ENCODE assay signal across 23 mouse cellular contexts in the genomic region with DNA sequence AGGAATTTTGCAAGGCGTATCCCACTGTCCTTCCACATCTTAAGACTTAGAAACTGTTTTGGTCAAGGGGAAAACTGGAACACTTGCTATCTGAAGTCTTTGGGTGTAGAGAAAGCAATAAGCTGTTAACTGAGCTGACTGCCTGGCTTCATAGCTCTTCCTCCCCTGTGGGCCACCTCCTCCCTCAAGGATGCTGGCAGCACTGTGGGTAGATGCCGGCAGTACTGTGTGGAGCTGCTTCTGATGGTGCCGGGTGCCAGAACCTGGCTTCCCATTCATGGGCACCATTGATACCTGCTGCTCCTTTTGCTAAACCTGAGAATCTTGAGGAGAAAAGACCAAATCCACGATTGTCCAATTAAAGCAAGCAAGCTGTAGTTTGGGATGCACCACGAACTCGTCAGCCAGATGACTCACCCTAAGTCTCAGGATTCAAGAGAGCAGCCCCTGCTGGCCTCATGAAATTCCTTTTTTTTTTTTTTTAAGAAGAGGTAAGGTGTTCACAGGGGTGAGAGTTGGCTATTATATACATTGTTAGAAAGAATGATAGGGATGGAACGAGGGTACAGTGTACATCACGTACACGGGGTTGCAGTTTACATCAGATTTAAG. TPM values are rescaled to one million over a fixed set of nuclear protein-coding genes. Genes with fewer than 3 reads are reported as not detected.
"Had no signal": no experiment of that assay in that cellular context is flagged by ENCODE, and none has a peak within 500 bp of the region (broad histone marks: within the 10 kb centered on the region; RNA-seq: fewer than 3 reads in every experiment).

No protein-coding gene starts in this region.

- H3K36me3 ChIP-seq: limb, embryonic 10.5 days; limb, embryonic 13.5 days; liver, embryonic 12.5 days; liver, embryonic 15.5 days; lung, embryonic 15.5 days; midbrain, embryonic 10.5 days; midbrain, embryonic 13.5 days; neural tube, embryonic 13.5 days had no signal

- H3K4me2 ChIP-seq: limb, embryonic 13.5 days; liver, embryonic 12.5 days; liver, embryonic 15.5 days; lung, embryonic 15.5 days; midbrain, embryonic 13.5 days; neural tube, embryonic 13.5 days had no signal

- DNase-seq: kidney, adult 9 months; kidney, postnatal 14 days; kidney, postnatal 4 days; liver; lung, adult 18-20 months; lung, postnatal 10 days; lung, postnatal 36 days; retina, postnatal 1 day; right cerebral cortex, postnatal 25 days; thymus, adult 2 months; thymus, postnatal 14 days had no signal

- H3K4me1 ChIP-seq: limb, embryonic 13.5 days; liver, embryonic 12.5 days; liver, embryonic 15.5 days; lung, embryonic 15.5 days; megakaryocyte, embryonic 14.5 days had no signal

- ATAC-seq: liver, embryonic 12.5 days; midbrain, embryonic 13.5 days; midbrain, embryonic 16.5 days had no signal

- H3K9me3 ChIP-seq: limb, embryonic 10.5 days; liver, embryonic 12.5 days; lung, embryonic 15.5 days; neural tube, embryonic 13.5 days had no signal

- H3K27ac ChIP-seq: limb, embryonic 10.5 days; limb, embryonic 13.5 days; liver, embryonic 12.5 days; liver, embryonic 15.5 days; lung, embryonic 15.5 days; midbrain, embryonic 10.5 days; midbrain, embryonic 13.5 days; neural tube, embryonic 13.5 days; stomach, postnatal 0 days had no signal

- H3K9ac ChIP-seq: liver, embryonic 12.5 days; liver, embryonic 15.5 days; lung, embryonic 15.5 days; midbrain, embryonic 13.5 days; neural tube, embryonic 13.5 days had no signal

- H3K27me3 ChIP-seq: liver, embryonic 12.5 days; liver, embryonic 15.5 days had no signal

- H3K4me3 ChIP-seq: limb, embryonic 10.5 days; limb, embryonic 13.5 days; liver, embryonic 12.5 days; liver, embryonic 15.5 days; lung, embryonic 15.5 days; megakaryocyte, embryonic 14.5 days; midbrain, embryonic 10.5 days; midbrain, embryonic 13.5 days; myocyte; neural tube, embryonic 13.5 days had no signal

RNA-seq across cellular contexts. Expression of a gene that starts 17.8 kb away (rescaled TPM):
- polyA plus RNA-seq: midbrain, embryonic 10.5 days; midbrain, embryonic 16.5 days; neural tube, embryonic 13.5 days; stomach, postnatal 0 days had no signal
